Mouse (Mus musculus): Measurements from ENCODE around the gene Ccdc116.

Ccdc116 gene

GRCm38 (mm10) chr16:17131191-17132088 lies 15.6 kb downstream of the Ccdc116 start:
- DNase-seq (ENCODE audit: low read depth, low spot score), result no peak

GRCm38 (mm10) chr16:17127292-17127691 lies 19.7 kb downstream of the Ccdc116 start:
- DNase-seq (ENCODE audit: low read depth, low spot score), result no peak

DNA sequence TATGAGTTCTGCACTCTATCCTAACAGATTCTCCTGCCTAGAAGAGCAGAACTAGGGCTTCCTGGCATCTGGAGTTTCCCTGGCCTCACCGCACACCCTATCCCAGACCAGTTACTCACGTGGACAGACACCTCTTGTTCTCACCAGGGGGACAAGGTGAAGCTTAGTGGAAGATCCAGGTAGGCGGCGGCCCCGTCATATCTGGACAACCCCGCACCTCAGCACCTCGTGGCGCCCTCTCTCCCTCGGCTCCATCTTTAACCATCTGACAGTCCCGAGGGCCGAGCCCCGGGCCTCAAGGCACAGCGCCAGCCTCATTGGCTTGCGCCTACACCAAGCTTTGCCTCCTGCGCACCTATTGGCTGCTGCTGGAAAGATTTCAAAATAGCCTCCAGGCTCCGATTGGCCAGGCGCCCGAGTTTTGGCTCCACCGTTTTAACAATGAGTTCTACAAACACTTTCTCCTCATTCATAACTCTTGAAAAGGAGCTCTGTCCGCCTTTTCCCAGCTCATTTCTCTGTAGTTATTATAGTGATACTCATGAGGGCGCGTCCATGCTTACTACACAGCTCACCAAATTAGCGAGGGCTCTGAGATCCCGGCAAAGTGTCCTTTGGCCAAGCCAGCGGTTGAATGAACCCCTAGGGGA lies 22.0 kb downstream of the Ccdc116 start, which contains the start of gene 2610318N02Rik:
2610318N02Rik (minus strand) TSS at position 297 of the 650 bp plus-strand sequence.
- DNase-seq (ENCODE audit: low read depth, low spot score), result no peak

DNA sequence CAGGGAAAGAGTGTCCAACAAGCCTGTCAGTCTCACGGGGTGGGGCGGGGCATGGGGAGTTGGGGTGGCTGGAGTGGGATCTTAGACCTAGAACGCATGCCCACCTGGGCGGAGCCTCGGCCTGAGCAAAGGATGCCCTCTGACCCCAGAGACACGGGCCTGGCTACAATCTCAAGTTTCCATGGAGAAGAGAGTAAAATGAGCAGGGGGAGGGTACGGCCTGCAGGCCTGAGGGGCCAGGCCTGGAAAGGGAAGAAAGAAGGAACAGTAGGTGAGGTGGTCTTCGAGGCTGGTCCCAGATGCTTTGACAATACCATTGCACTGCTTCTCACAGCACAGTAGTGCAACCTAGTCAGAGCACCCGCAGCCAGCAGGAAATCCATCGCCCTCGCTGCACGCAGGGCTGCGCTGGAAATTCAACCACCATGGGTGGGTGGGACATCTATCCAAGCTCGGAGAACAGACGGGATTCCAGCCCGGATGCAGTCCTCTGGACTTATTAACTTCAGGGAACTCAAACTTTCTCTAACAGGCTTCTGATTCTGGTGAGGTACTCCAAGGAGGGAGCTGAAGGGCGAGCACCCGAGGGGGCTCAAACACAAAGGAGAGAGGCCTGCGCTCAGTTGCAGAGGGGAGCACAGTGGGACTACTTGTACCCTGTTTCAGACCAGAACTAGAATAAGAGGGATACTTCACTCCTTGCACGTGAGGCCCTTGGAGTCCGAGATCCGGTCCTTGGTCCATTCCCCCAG lies 22.7 kb downstream of the Ccdc116 start:
- DNase-seq (ENCODE audit: low read depth, low spot score), result no peak

DNA sequence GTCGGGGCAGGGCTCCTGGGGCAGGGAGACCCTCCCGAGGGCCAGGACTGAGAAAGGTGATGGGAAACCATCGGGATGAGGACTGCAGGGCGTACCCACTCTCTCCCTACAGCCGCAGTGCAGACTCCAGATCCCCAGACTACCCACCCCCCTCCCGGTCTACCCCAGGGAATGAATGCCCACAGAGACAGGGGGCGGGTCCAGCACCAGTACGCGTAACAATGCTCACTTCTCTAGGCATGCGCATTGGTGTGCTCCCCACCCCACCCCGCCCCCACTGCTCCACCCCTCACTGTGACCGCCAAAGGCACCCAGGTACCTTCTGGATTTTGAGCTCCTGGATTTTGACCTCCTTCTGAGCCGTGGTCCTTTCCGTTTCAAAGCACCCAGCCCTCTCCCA lies 25.5 kb downstream of the Ccdc116 start:
- DNase-seq (ENCODE audit: low read depth, low spot score), result no peak

DNA sequence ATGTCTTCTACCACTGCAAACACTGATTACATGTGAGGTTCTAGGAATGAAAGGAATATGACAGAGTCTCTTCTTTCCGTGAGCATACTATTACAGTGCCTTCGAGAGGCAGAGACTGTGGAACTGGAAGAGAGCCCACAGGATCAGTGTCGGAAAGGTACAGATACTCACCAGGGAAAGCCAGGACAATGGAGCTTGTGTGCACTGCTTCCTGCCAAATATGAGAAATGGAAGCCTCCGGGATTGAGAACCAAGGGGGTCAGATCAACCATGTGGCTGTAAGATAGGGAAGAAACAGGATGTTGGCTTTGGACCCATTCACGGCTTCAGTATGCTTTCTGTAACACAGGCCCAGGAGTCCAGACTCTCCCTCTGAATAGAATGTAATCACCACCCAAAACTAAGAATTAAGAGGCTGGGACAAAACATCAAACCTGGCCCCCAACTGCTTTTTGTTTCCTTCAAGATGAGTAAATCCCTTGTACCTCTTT lies 29.7 kb downstream of the Ccdc116 start:
- no peak for DNase-seq (ENCODE audit: low read depth, low spot score)

DNA sequence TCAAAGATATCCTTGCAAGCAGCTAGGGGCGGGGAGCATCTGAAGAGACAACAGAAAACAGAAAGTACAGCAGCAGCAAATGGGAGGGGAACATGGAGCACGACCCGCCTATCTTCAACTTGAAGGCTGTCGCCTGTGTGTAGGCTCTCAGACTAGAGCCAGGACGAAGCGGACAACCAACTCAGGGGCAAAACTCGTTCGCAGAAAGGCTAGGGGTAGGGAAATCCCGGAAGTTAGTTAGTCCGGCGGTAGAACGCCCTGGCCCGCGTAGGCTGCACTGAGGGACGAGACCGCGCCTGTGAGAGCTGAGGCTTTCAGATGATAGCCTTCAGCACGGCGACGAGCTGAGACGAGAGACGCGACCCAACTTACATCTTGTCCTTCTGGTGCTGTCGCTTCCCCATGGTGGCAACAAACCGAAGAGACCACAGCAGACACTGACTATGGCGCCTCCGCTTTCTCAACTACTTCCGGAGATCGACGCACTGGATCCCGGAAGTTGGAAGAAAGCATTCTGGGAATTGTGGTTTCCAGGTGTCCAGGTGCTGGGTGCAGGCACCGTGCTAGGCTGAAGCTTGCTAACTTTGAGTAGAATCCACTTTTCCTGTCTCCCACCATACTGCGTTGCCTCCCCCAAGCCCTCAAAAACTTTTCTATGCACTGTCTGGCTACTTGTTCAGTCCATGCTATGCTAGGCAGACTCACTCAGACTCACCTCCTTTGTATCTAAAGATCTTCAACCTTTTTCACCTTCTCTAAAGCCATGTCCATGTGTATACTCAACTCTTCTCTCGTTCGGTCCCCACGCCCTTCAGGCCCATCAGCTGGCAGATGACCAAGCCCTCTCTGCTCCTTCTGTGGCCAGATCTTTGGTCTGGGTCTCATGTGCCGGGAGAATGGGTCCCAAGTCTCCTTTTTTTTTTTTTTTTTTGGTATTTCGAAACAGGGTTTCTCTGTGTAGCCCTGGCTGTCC lies 36.0 kb downstream of the Ccdc116 start, which contains the start of gene Ppil2:
Ppil2 (minus strand) TSS at position 487 of the 973 bp plus-strand sequence.
- DNase-seq (ENCODE audit: low read depth, low spot score), result peak; percentile 60

- no peak for DNase-seq (ENCODE audit: low read depth, low spot score)
These were observed 42.4 kb downstream of the Ccdc116 start for GRCm38 (mm10) chr16:17104600-17104999.

DNA sequence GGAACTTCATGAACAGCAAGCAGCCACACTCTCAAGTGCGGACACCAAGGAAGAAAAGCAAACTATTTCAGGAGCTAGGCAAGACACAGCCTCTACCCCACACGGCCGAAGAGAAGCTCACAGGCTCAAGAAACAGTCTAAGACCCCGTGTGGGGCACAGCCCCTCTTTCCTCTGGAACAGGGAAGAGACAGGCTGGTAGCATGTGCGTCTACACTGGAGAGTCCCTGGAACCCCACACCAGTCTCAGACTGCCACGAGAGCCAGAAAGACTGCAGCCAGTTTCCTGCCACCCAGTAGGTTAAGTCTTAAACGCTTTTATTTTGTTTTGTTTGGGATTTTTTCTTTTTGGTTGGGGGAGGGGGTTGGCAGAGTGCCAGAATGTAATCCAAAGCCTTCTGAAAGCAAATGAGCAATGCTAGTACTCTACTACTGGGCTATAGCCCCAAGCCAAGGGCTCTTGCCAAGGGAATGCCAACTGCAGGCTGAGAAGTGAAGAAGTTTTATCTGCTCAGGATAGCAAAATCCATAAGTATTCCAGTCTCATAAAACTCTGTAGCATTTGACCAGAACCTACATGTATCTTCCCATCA lies 44.3 kb downstream of the Ccdc116 start:
- no peak for DNase-seq (ENCODE audit: low read depth, low spot score)

DNA sequence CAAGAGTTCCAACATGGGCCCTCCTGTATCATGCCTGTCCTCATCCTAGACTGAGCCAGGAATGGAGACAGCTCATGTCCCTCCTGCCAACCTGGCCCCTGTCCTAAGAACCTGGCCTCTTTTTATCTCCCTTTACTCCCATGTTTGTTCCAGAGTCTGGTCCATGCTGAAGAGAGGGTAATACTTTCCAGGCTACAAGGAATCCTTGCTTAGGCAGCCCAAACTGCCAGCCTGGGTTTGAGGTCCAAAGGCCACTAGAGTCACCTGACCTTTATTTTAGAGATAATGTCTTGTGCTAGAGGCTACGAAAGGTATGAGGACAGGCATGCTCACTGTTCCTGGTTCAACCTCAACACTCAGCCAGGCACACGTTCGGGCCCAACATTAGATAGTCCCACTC lies 50.1 kb downstream of the Ccdc116 start:
- DNase-seq (ENCODE audit: low read depth, low spot score), result no peak
